Mouse (Mus musculus) spleen, adult 2 months (tissue): ENCODE results near the gene Nrip1.

Experiments used
- CTCF ChIP-seq: fragments of 200-500 bp; IDR thresholded peaks from 2 replicates; pipeline ENCODE4 v1.5.1; 2011; ENCODE audit warnings: mild to moderate bottlenecking, inconsistent platforms; ENCODE audit not compliant: insufficient read depth, insufficient read length, insufficient replicate concordance; ENCODE audit errors: extremely low read depth
- POLR2A ChIP-seq: fragments of 200-500 bp; IDR thresholded peaks from 2 replicates; pipeline ENCODE4 v1.6.1; 2011; ENCODE audit warnings: low read depth, low read length, inconsistent platforms

GRCm38 (mm10) chr16:76276271-76276670 is 97.4 kb downstream of the Nrip1 start:
- TF ChIP-seq POLR2A (no peak), CTCF (no peak)
